Mouse (Mus musculus) myocyte (in vitro differentiated cells): ENCODE results near the gene Rims1. TPM values are rescaled to one million over a fixed set of nuclear protein-coding genes. Genes with fewer than 3 reads are reported as not detected.

Experiments used
- H3K27me3 ChIP-seq: one replicate; pipeline ENCODE4 v1.6.1; 2011; ENCODE audit not compliant: control insufficient read depth, insufficient read depth, insufficient read length
- H3K36me3 ChIP-seq: one replicate; pipeline ENCODE4 v1.6.1; 2011; ENCODE audit not compliant: control insufficient read depth, insufficient read depth
- H3K4me2 ChIP-seq: one replicate; pipeline ENCODE4 v1.6.1; 2011; ENCODE audit warnings: low read depth, control low read depth
- H3K4me3 ChIP-seq: one replicate; pipeline ENCODE4 v1.5.1; 2011; ENCODE audit warnings: mild to moderate bottlenecking, control low read depth, moderate library complexity
- H3K79me2 ChIP-seq: one replicate; pipeline ENCODE4 v1.6.1; 2011; ENCODE audit not compliant: control insufficient read depth, insufficient read depth
- H3ac ChIP-seq: one replicate; pipeline ENCODE4 v1.6.1; 2011; ENCODE audit not compliant: control insufficient read depth, insufficient read length
- CEBPB ChIP-seq: IDR thresholded peaks from 2 replicates; pipeline ENCODE4 v1.6.1; 2011; ENCODE audit warnings: mild to moderate bottlenecking, moderate library complexity; ENCODE audit not compliant: poor library complexity, insufficient read depth, severe bottlenecking
- E2F4 ChIP-seq: IDR thresholded peaks from one replicate; pipeline ENCODE4 v1.6.1; 2011; ENCODE audit warnings: mild to moderate bottlenecking, control low read depth, moderate library complexity; ENCODE audit not compliant: insufficient read depth
- MAX ChIP-seq: IDR thresholded peaks from one replicate; pipeline ENCODE4 v1.6.1; 2011; ENCODE audit warnings: low read depth, mild to moderate bottlenecking, control low read depth
- MYOD1 ChIP-seq, 3 experiments: IDR thresholded peaks; one replicate each; pipeline ENCODE4 v1.6.1; 2011; ENCODE audit warnings: control low read depth in 2 of 3, low read depth in 2 of 3, mild to moderate bottlenecking in 2 of 3, moderate library complexity in 1 of 3; ENCODE audit not compliant: insufficient read length in 2 of 3, control insufficient read depth in 1 of 3
- MYOG ChIP-seq, 3 experiments: IDR thresholded peaks; one replicate each; pipeline ENCODE4 v1.6.1; 2011; ENCODE audit warnings: control low read depth in 2 of 3, low read depth in 2 of 3, mild to moderate bottlenecking in 2 of 3; ENCODE audit not compliant: insufficient read length in 2 of 3, control insufficient read depth in 1 of 3, insufficient read depth in 1 of 3
- POLR2A ChIP-seq: IDR thresholded peaks from one replicate; pipeline ENCODE4 v1.6.1; 2011; ENCODE audit warnings: low read depth, mild to moderate bottlenecking, control low read depth, moderate library complexity; ENCODE audit not compliant: insufficient read length
- POLR2AphosphoS2 ChIP-seq: IDR thresholded peaks from one replicate; pipeline ENCODE4 v1.6.1; 2011; ENCODE audit warnings: low read depth, control low read depth; ENCODE audit not compliant: insufficient read length
- REST ChIP-seq: IDR thresholded peaks from one replicate; pipeline ENCODE4 v1.6.1; 2011; ENCODE audit warnings: mild to moderate bottlenecking, control low read depth, moderate library complexity; ENCODE audit not compliant: insufficient read depth, insufficient read length
- SRF ChIP-seq: IDR thresholded peaks from one replicate; pipeline ENCODE4 v1.6.1; 2011; ENCODE audit warnings: low read depth; ENCODE audit not compliant: control insufficient read depth, insufficient read length
- TCF12 ChIP-seq: IDR thresholded peaks from one replicate; pipeline ENCODE4 v1.6.1; 2011; ENCODE audit warnings: mild to moderate bottlenecking, control low read depth; ENCODE audit not compliant: poor library complexity, insufficient read depth, severe bottlenecking
- TCF3 ChIP-seq: IDR thresholded peaks from one replicate; pipeline ENCODE4 v1.6.1; 2011; ENCODE audit warnings: low read depth, control low read depth; ENCODE audit not compliant: insufficient read length
- USF1 ChIP-seq: IDR thresholded peaks from one replicate; pipeline ENCODE4 v1.6.1; 2011; ENCODE audit warnings: low read depth, mild to moderate bottlenecking, control low read depth, moderate library complexity
- polyA plus RNA-seq: library from polyadenylated mRNA; unstranded; fragments of >200 nt; fragmentation: generic; extraction: Trizol; gene quantifications from one replicate; pipeline ENCODE4 v1.2.1, GENCODE M21; 2012; ENCODE audit warnings: missing spikeins

The Rims1 gene
- polyA plus RNA-seq, 1 experiment, result not detected

DNA sequence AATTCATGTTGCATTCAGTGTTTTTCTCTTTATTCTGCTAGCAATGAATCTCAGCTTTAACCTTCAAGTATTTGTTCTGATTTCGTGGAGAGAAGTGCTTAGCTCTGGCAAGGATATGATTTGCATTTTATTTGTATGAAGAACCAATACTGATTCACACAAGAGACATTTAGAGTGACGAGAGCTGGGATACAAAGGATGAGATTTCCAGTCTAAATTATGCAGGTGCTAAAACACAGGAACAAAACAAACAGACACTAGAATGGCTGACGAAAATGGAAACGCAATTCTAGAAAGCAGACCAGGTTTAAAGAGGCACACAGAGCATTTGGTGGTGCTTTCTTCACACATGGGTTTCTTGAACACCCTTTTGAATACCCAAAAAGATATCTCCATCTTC is 190.2 kb downstream of the Rims1 start:
- TF ChIP-seq USF1 (no peak), POLR2A (no peak), TCF3 (no peak), REST (no peak), TCF12 (no peak), MYOD1 (IDR thresholded peaks at IDR 0.05; ENCODE audit: control insufficient read depth in 1 of 3, insufficient read length in 2 of 3, low read depth in 2 of 3) (no peak), CEBPB (no peak), SRF (no peak), MYOG (IDR thresholded peaks at IDR 0.05; ENCODE audit: control insufficient read depth in 1 of 3, insufficient read depth in 1 of 3, insufficient read length in 2 of 3, low read depth in 2 of 3) (no peak)
- Histone ChIP-seq H3ac (no peak overlapping the region), H3K4me2 (no peak overlapping the region), H3K36me3 (no peaks in the 10 kb centered on the region), H3K79me2 (no peaks in the 10 kb centered on the region), H3K4me3 (no peak overlapping the region), H3K27me3 (no peaks in the 10 kb centered on the region)

DNA sequence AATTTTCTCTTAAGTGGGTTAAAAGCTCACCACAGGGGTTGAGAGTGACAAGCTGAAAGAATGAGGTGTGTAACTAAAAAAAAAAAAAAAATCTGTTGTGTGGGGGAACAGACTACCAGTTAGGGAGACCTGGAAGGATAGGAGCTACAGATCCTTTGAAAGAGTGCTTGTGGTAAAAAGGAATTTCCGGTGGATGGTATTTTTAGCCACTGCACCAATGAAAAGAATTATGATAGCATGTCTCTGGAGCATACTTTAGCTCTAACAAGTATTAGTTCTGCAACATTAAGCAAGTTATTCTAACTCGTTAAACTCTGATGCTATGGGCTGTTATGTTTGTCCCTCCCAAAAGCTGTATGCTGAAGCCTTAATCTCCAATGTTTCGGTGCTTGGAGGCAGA is 192.2 kb downstream of the Rims1 start:
- Histone ChIP-seq H3K36me3 (no peaks in the 10 kb centered on the region), H3K4me2 (no peak overlapping the region), H3K79me2 (no peaks in the 10 kb centered on the region), H3K27me3 (no peaks in the 10 kb centered on the region), H3ac (no peak overlapping the region), H3K4me3 (no peak overlapping the region)
- TF ChIP-seq TCF3 (no peak), REST (no peak)

DNA sequence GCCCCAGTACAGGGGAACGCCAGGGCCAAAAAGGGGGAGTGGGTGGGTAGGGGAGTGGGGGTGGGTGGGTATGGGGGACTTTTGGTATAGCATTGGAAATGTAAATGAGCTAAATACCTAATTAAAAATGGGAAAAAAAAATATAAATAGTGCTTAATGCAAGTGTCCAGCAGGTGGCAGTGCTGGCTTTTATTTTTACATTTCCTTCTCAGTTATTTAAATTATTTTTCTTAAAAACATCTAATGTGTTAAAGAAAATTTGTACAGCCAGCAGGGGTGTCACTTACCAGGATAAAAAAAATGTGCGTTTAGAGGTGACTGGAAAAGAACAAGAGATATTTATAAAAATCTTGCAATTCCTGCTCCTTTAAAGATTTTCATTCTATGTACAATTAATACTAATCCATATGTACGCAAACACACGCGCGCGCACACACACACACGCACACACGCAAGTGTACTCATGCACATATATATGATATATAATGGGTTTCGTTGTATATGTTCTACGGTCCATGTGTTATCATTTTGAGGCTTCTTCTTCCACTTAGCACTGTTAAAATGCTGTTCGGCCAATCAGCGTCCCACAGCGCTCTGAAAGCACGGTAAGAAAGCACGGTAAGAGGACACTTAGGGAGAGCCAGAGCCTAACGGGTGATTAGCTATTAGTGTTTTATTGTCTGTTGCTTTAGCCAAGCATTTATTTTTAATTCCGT is 201.3 kb downstream of the Rims1 start:
- Histone ChIP-seq H3K4me2 (no peak overlapping the region), H3K36me3 (no peaks in the 10 kb centered on the region)

DNA sequence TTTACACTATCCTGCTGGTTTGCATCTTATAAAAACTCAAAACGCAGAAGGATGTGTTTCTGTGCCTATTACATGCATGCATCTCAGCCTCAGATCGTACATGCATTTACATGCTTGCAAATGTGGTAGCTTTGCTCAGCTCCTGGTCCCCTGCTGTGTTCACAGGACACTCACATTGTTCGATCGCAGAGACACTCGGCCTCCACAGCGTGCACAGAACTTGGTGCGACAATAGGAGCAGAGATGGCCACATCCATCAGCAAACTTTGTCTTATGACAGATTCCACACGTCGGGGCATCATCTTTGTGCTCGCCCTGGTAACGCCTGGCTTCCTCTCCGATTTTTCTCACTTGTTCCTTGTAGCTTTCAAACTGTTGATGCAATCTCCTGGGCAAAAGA is 209.6 kb downstream of the Rims1 start:
- Histone ChIP-seq H3K4me3 (no peak overlapping the region), H3K27me3 (no peaks in the 10 kb centered on the region), H3ac (no peak overlapping the region), H3K4me2 (no peak overlapping the region), H3K36me3 (no peaks in the 10 kb centered on the region), H3K79me2 (no peaks in the 10 kb centered on the region)
- TF ChIP-seq TCF3, result no peak
- no peak for TF ChIP-seq POLR2AphosphoS2
- no peak for TF ChIP-seq MYOG (IDR thresholded peaks at IDR 0.05; ENCODE audit: control insufficient read depth in 1 of 3, insufficient read depth in 1 of 3, insufficient read length in 2 of 3, low read depth in 2 of 3)
- no peak for TF ChIP-seq SRF
- TF ChIP-seq REST, result no peak
- TF ChIP-seq USF1, result no peak
- TF ChIP-seq E2F4, result no peak
- TF ChIP-seq TCF12, result no peak
- no peak for TF ChIP-seq CEBPB
- TF ChIP-seq MAX, result no peak
- no peak for TF ChIP-seq MYOD1 (IDR thresholded peaks at IDR 0.05; ENCODE audit: control insufficient read depth in 1 of 3, insufficient read length in 2 of 3, low read depth in 2 of 3)
- no peak for TF ChIP-seq POLR2A

More for the DNA sequence above, 201.3 kb downstream of the Rims1 start:
- no peak overlapping the region for H3ac ChIP-seq
- no peaks in the 10 kb centered on the region for H3K79me2 ChIP-seq
- no peaks in the 10 kb centered on the region for H3K27me3 ChIP-seq
- H3K4me3 ChIP-seq, result no peak overlapping the region
- TF ChIP-seq POLR2AphosphoS2 (no peak), REST (no peak), POLR2A (no peak), MYOG (IDR thresholded peaks at IDR 0.05; ENCODE audit: control insufficient read depth in 1 of 3, insufficient read depth in 1 of 3, insufficient read length in 2 of 3, low read depth in 2 of 3) (no peak), TCF12 (no peak), MYOD1 (IDR thresholded peaks at IDR 0.05; ENCODE audit: control insufficient read depth in 1 of 3, insufficient read length in 2 of 3, low read depth in 2 of 3) (no peak), TCF3 (no peak), CEBPB (no peak), MAX (no peak), SRF (no peak), USF1 (no peak), E2F4 (no peak)

DNA sequence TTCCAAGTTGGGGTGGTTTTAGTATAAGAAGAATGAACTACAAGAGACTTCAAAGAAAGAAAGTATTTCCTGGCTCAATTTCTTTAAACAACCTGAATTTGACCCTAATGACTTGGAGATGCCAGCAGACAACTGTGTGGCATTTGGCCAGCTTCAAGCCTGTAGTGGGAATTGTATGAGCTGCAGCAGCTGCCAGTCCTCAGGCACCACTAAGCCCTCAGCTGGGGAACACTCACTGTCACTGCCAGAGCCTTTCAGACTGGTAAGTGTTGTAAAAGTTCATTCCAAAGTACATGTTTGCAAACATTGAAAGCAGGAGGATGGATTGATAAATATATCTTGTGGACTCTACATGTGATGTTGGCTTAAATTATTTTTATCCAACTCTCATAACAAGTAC is 211.0 kb downstream of the Rims1 start:
- Histone ChIP-seq H3K36me3 (no peaks in the 10 kb centered on the region), H3K4me3 (no peak overlapping the region), H3ac (no peak overlapping the region), H3K4me2 (no peak overlapping the region), H3K27me3 (no peaks in the 10 kb centered on the region), H3K79me2 (no peaks in the 10 kb centered on the region)
- TF ChIP-seq CEBPB (no peak), TCF12 (no peak), MAX (no peak), E2F4 (no peak), POLR2AphosphoS2 (no peak), MYOG (IDR thresholded peaks at IDR 0.05; ENCODE audit: control insufficient read depth in 1 of 3, insufficient read depth in 1 of 3, insufficient read length in 2 of 3, low read depth in 2 of 3) (no peak), MYOD1 (IDR thresholded peaks at IDR 0.05; ENCODE audit: control insufficient read depth in 1 of 3, insufficient read length in 2 of 3, low read depth in 2 of 3) (peak in 1 of 3 experiments; percentile 27)
